Mouse (Mus musculus): ENCODE data around the gene Naa16. TPM values are rescaled to one million over a fixed set of nuclear protein-coding genes. Genes with fewer than 3 reads are reported as not detected.
A peak's percentile ranks its signal among the peaks of the same experiment; 100 is the strongest.

The Naa16 gene
- polyA plus RNA-seq, 1 experiment from 2014 or later: 47.7 TPM

GRCm38 (mm10) chr14:79409278-79409830 is 18.8 kb upstream of the Naa16 start:
- no peaks in the 10 kb centered on the region for H3K9me3 ChIP-seq (ENCODE audit: control insufficient read depth, low read depth, low read length)
- 89% methylated on average over 6 of the region's 6 CpGs for WGBS
- no peaks in the 10 kb centered on the region; the same call in 1 of the 2 replicates for H3K36me3 ChIP-seq (ENCODE audit: control insufficient read depth, insufficient read depth, low read length)
- no peaks in the 10 kb centered on the region for H3K4me1 ChIP-seq (ENCODE audit: control insufficient read depth, insufficient read depth, low read length)
- ATAC-seq (ENCODE audit: insufficient number of reproducible peaks, insufficient read depth, low FRiP score, low read depth): no peak
- no peak overlapping the region for H3K4me2 ChIP-seq (replicated peaks; ENCODE audit: low read depth, low read length)
- H3K4me3 ChIP-seq (ENCODE audit: low read depth, low read length): no peak overlapping the region
- no peaks in the 10 kb centered on the region for H3K27me3 ChIP-seq (ENCODE audit: control insufficient read depth, insufficient read depth, low read length)
- H3K27ac ChIP-seq (ENCODE audit: low read length): no peak overlapping the region
- no peak overlapping the region for H3K9ac ChIP-seq (replicated peaks; ENCODE audit: low read depth, low read length)

- Histone ChIP-seq H3K9ac (replicated peaks; ENCODE audit: low read depth, low read length) (no peak overlapping the region), H3K4me2 (replicated peaks; ENCODE audit: low read depth, low read length) (no peak overlapping the region), H3K36me3 (ENCODE audit: control insufficient read depth, insufficient read depth, low read length) (peaks cover 6% of the 10 kb centered on the region; the same call in 1 of the 2 replicates), H3K27me3 (ENCODE audit: control insufficient read depth, insufficient read depth, low read length) (no peaks in the 10 kb centered on the region), H3K4me1 (ENCODE audit: control insufficient read depth, insufficient read depth, low read length) (no peaks in the 10 kb centered on the region), H3K4me3 (ENCODE audit: low read depth, low read length) (no peak overlapping the region), H3K9me3 (ENCODE audit: control insufficient read depth, low read depth, low read length) (no peaks in the 10 kb centered on the region), H3K27ac (ENCODE audit: low read length) (no peak overlapping the region)
- 83% methylated on average over 2 of the region's 2 CpGs for WGBS
- ATAC-seq (ENCODE audit: insufficient number of reproducible peaks, insufficient read depth, low FRiP score, low read depth): no peak
Measured at GRCm38 (mm10) chr14:79407641-79408040, 17.1 kb upstream of the Naa16 start.

GRCm38 (mm10) chr14:79397321-79398122 is 6.9 kb upstream of the Naa16 start, which contains the start of gene Mtrf1:
Mtrf1 (plus strand) TSS chr14:79397772.
- peak; percentile 86 for ATAC-seq (ENCODE audit: insufficient number of reproducible peaks, insufficient read depth, low FRiP score, low read depth)
- WGBS: 19% methylated on average over 23 of the region's 23 CpGs

GRCm38 (mm10) chr14:79394564-79394963 is 4.0 kb upstream of the Naa16 start:
- Histone ChIP-seq H3K27ac (ENCODE audit: low read length) (no peak overlapping the region), H3K4me2 (replicated peaks; ENCODE audit: low read depth, low read length) (no peak overlapping the region), H3K36me3 (ENCODE audit: control insufficient read depth, insufficient read depth, low read length) (no peaks in the 10 kb centered on the region), H3K4me3 (ENCODE audit: low read depth, low read length) (no peak overlapping the region), H3K9me3 (ENCODE audit: control insufficient read depth, low read depth, low read length) (no peaks in the 10 kb centered on the region), H3K27me3 (ENCODE audit: control insufficient read depth, insufficient read depth, low read length) (no peaks in the 10 kb centered on the region), H3K9ac (replicated peaks; ENCODE audit: low read depth, low read length) (no peak overlapping the region), H3K4me1 (ENCODE audit: control insufficient read depth, insufficient read depth, low read length) (no peaks in the 10 kb centered on the region)
- ATAC-seq (ENCODE audit: insufficient number of reproducible peaks, insufficient read depth, low FRiP score, low read depth): no peak

More at GRCm38 (mm10) chr14:79397321-79398122, 6.9 kb upstream of the Naa16 start, which contains the start of gene Mtrf1:
- H3K36me3 ChIP-seq (ENCODE audit: control insufficient read depth, insufficient read depth, low read length): peaks cover 5% of the 10 kb centered on the region
- H3K27me3 ChIP-seq (ENCODE audit: control insufficient read depth, insufficient read depth, low read length): no peaks in the 10 kb centered on the region
- no peaks in the 10 kb centered on the region for H3K4me1 ChIP-seq (ENCODE audit: control insufficient read depth, insufficient read depth, low read length)
- no peaks in the 10 kb centered on the region for H3K9me3 ChIP-seq (ENCODE audit: control insufficient read depth, low read depth, low read length)
- H3K4me3 ChIP-seq (ENCODE audit: low read depth, low read length): peak within 1 kb of the TSS; percentile 63
- H3K27ac ChIP-seq (ENCODE audit: low read length): peak within 1 kb of the TSS; percentile 89
- peak within 1 kb of the TSS; percentile 53 for H3K4me2 ChIP-seq (replicated peaks; ENCODE audit: low read depth, low read length)
- peak within 1 kb of the TSS; percentile 23; the same call in 1 of the 2 replicates for H3K9ac ChIP-seq (replicated peaks; ENCODE audit: low read depth, low read length)

- Histone ChIP-seq H3K36me3 (ENCODE audit: control insufficient read depth, insufficient read depth, low read length) (no peaks in the 10 kb centered on the region), H3K9ac (replicated peaks; ENCODE audit: low read depth, low read length) (no peak overlapping the region), H3K27me3 (ENCODE audit: control insufficient read depth, insufficient read depth, low read length) (no peaks in the 10 kb centered on the region), H3K27ac (ENCODE audit: low read length) (no peak overlapping the region), H3K9me3 (ENCODE audit: control insufficient read depth, low read depth, low read length) (no peaks in the 10 kb centered on the region), H3K4me2 (replicated peaks; ENCODE audit: low read depth, low read length) (no peak overlapping the region), H3K4me1 (ENCODE audit: control insufficient read depth, insufficient read depth, low read length) (no peaks in the 10 kb centered on the region), H3K4me3 (ENCODE audit: low read depth, low read length) (no peak overlapping the region)
- ATAC-seq (ENCODE audit: insufficient number of reproducible peaks, insufficient read depth, low FRiP score, low read depth): no peak
- 45% methylated on average over 1 of the region's 1 CpGs for WGBS
Measured at GRCm38 (mm10) chr14:79393289-79393688, 2.7 kb upstream of the Naa16 start.

- H3K4me2 ChIP-seq (replicated peaks; ENCODE audit: low read depth, low read length): peak overlapping the region; percentile 74
Measured at GRCm38 (mm10) chr14:79389438-79390264, 927 bp downstream of the Naa16 start.

GRCm38 (mm10) chr14:79388304-79388703 is 2.3 kb downstream of the Naa16 start:
- Histone ChIP-seq H3K9me3 (ENCODE audit: control insufficient read depth, low read depth, low read length) (no peaks in the 10 kb centered on the region), H3K27ac (ENCODE audit: low read length) (no peak overlapping the region), H3K4me3 (ENCODE audit: low read depth, low read length) (no peak overlapping the region), H3K36me3 (ENCODE audit: control insufficient read depth, insufficient read depth, low read length) (peaks cover 8% of the 10 kb centered on the region; the same call in 1 of the 2 replicates), H3K4me1 (ENCODE audit: control insufficient read depth, insufficient read depth, low read length) (no peaks in the 10 kb centered on the region), H3K4me2 (replicated peaks; ENCODE audit: low read depth, low read length) (no peak overlapping the region), H3K9ac (replicated peaks; ENCODE audit: low read depth, low read length) (no peak overlapping the region), H3K27me3 (ENCODE audit: control insufficient read depth, insufficient read depth, low read length) (no peaks in the 10 kb centered on the region)
- 94% methylated on average over 3 of the region's 3 CpGs for WGBS
- ATAC-seq (ENCODE audit: insufficient number of reproducible peaks, insufficient read depth, low FRiP score, low read depth): no peak

More at GRCm38 (mm10) chr14:79389438-79390264, 927 bp downstream of the Naa16 start:
- Histone ChIP-seq H3K4me1 (ENCODE audit: control insufficient read depth, insufficient read depth, low read length) (no peaks in the 10 kb centered on the region), H3K9me3 (ENCODE audit: control insufficient read depth, low read depth, low read length) (no peaks in the 10 kb centered on the region), H3K27ac (ENCODE audit: low read length) (peak overlapping the region; percentile 98), H3K4me3 (ENCODE audit: low read depth, low read length) (peak overlapping the region; percentile 84), H3K9ac (replicated peaks; ENCODE audit: low read depth, low read length) (peak overlapping the region; percentile 92), H3K36me3 (ENCODE audit: control insufficient read depth, insufficient read depth, low read length) (peaks cover 7% of the 10 kb centered on the region; the same call in 1 of the 2 replicates), H3K27me3 (ENCODE audit: control insufficient read depth, insufficient read depth, low read length) (no peaks in the 10 kb centered on the region)
- WGBS: 2% methylated on average over 16 of the region's 16 CpGs
- peak; percentile 4; the same call in 1 of the 2 replicates for ATAC-seq (ENCODE audit: insufficient number of reproducible peaks, insufficient read depth, low FRiP score, low read depth)

- 94% methylated on average over 7 of the region's 7 CpGs for WGBS
- Histone ChIP-seq H3K9ac (replicated peaks; ENCODE audit: low read depth, low read length) (no peak overlapping the region), H3K4me2 (replicated peaks; ENCODE audit: low read depth, low read length) (no peak overlapping the region), H3K4me1 (ENCODE audit: control insufficient read depth, insufficient read depth, low read length) (no peaks in the 10 kb centered on the region), H3K4me3 (ENCODE audit: low read depth, low read length) (no peak overlapping the region), H3K9me3 (ENCODE audit: control insufficient read depth, low read depth, low read length) (no peaks in the 10 kb centered on the region), H3K27ac (ENCODE audit: low read length) (no peak overlapping the region), H3K36me3 (ENCODE audit: control insufficient read depth, insufficient read depth, low read length) (peaks cover 29% of the 10 kb centered on the region), H3K27me3 (ENCODE audit: control insufficient read depth, insufficient read depth, low read length) (no peaks in the 10 kb centered on the region)
- no peak for ATAC-seq (ENCODE audit: insufficient number of reproducible peaks, insufficient read depth, low FRiP score, low read depth)
Measured at GRCm38 (mm10) chr14:79383120-79383519, 7.5 kb downstream of the Naa16 start.

All from stomach, embryonic 14.5 days (tissue).